Mouse (Mus musculus) MEL (cell line): ENCODE results near the gene Maml3.

ENCODE experiments used
- CTCF ChIP-seq, 3 experiments: IDR thresholded peaks in 2 of 3; conservative IDR thresholded peaks in 1 of 3; 2 replicates each; pipeline ENCODE4 v1.5.1; 2011 to 2012; ENCODE audit warnings: low read length in 3 of 3, low read depth in 2 of 3, mild to moderate bottlenecking in 2 of 3, improper control_type of control experiment in 1 of 3, inconsistent platforms in 1 of 3, mixed read lengths in 1 of 3, moderate library complexity in 1 of 3; ENCODE audit not compliant: control insufficient read depth in 1 of 3, insufficient read depth in 1 of 3, poor library complexity in 1 of 3, severe bottlenecking in 1 of 3
- E2F4 ChIP-seq: IDR thresholded peaks from 2 replicates; pipeline ENCODE4 v1.6.1; 2011; ENCODE audit warnings: low read depth, low read length, improper control_type of control experiment, borderline replicate concordance
- GATA1 ChIP-seq: IDR thresholded peaks from 2 replicates; pipeline ENCODE4 v1.6.1; 2011; ENCODE audit warnings: low read depth, low read length, improper control_type of control experiment
- MAZ ChIP-seq: IDR thresholded peaks from 2 replicates; pipeline ENCODE4 v1.6.1; 2012; ENCODE audit warnings: low read depth, mild to moderate bottlenecking, inconsistent platforms, low read length, improper control_type of control experiment
- POLR2A ChIP-seq, 2 experiments: IDR thresholded peaks; 2 replicates each; pipeline ENCODE4 v1.6.1; 2011 to 2012; ENCODE audit warnings: low read length in 2 of 2, mild to moderate bottlenecking in 2 of 2, control low read depth in 1 of 2, improper control_type of control experiment in 1 of 2, low read depth in 1 of 2, moderate library complexity in 1 of 2; ENCODE audit not compliant: control insufficient read depth in 1 of 2, insufficient read depth in 1 of 2, poor library complexity in 1 of 2
- RAD21 ChIP-seq: IDR thresholded peaks from 2 replicates; pipeline ENCODE4 v1.6.1; 2011; ENCODE audit warnings: mild to moderate bottlenecking, low read depth, low read length, improper control_type of control experiment
- ZC3H11A ChIP-seq: IDR thresholded peaks from 2 replicates; pipeline ENCODE4 v1.6.1; 2012; ENCODE audit warnings: low read depth, mild to moderate bottlenecking, inconsistent platforms, low read length, improper control_type of control experiment
- ZKSCAN1 ChIP-seq: IDR thresholded peaks from 2 replicates; pipeline ENCODE4 v1.6.1; 2012; ENCODE audit warnings: low read depth, mild to moderate bottlenecking, inconsistent platforms, low read length, improper control_type of control experiment, moderate library complexity

GRCm38 (mm10) chr3:52009321-52009720, 95.6 kb downstream of the Maml3 start:
- TF ChIP-seq E2F4 (no peak), ZC3H11A (no peak), ZKSCAN1 (no peak), GATA1 (no peak), MAZ (no peak), POLR2A (IDR thresholded peaks at IDR 0.05; ENCODE audit: control insufficient read depth in 1 of 2, insufficient read depth in 1 of 2, low read depth in 1 of 2, low read length in 2 of 2, poor library complexity in 1 of 2) (no peak), CTCF (IDR thresholded peaks at IDR 0.05 in 2 of 3, conservative IDR thresholded peaks at IDR 0.05 in 1 of 3; ENCODE audit: control insufficient read depth in 1 of 3, insufficient read depth in 1 of 3, low read depth in 2 of 3, low read length in 3 of 3, poor library complexity in 1 of 3, severe bottlenecking in 1 of 3) (peak in 1 of 3 experiments; percentile 33; a peak in 2 of 6 replicates), RAD21 (peak; percentile 22)
